Mouse (Mus musculus) hindbrain, postnatal 0 days (tissue): ENCODE results near the gene Rnf43. TPM values are rescaled to one million over a fixed set of nuclear protein-coding genes. Genes with fewer than 3 reads are reported as not detected.

ENCODE experiments used
- ATAC-seq: fragments of 200-750 bp; cut with Nextera tagmentation; 2 replicates; pipeline ENCODE4 v1.8.0; 2017; ENCODE audit warnings: mild to moderate bottlenecking, moderate TSS enrichment, moderate library complexity
- DNase-seq: peaks from one replicate; pipeline ENCODE4 v3.0.0-alpha.2; 2015; ENCODE audit warnings: low spot score
- H3K27ac ChIP-seq: fragments of 300-500 bp; sonication (generic); 2 replicates; pipeline ENCODE4 v1.5.1; 2014; ENCODE audit warnings: mild to moderate bottlenecking
- H3K27me3 ChIP-seq: fragments of 300-500 bp; sonication (generic); 2 replicates; pipeline ENCODE4 v1.6.1; 2014; ENCODE audit warnings: low read length, mixed read lengths; ENCODE audit not compliant: insufficient read depth
- H3K36me3 ChIP-seq: fragments of 300-500 bp; sonication (generic); 2 replicates; pipeline ENCODE4 v1.6.1; 2014; ENCODE audit warnings: low read length, mixed read lengths; ENCODE audit not compliant: insufficient read depth
- H3K4me1 ChIP-seq: fragments of 300-500 bp; sonication (generic); 2 replicates; pipeline ENCODE4 v1.6.1; 2014; ENCODE audit warnings: antibody characterized with exemption, low read length, mixed read lengths; ENCODE audit not compliant: insufficient read depth
- H3K4me2 ChIP-seq: fragments of 300-500 bp; sonication (generic); 2 replicates; pipeline ENCODE4 v1.6.1; 2014; ENCODE audit warnings: low read depth, mild to moderate bottlenecking, low read length, moderate library complexity, mixed read lengths
- H3K4me3 ChIP-seq: fragments of 300-500 bp; sonication (generic); 2 replicates; pipeline ENCODE4 v1.5.1; 2014; ENCODE audit warnings: low read length
- H3K9ac ChIP-seq: fragments of 300-500 bp; sonication (generic); replicated peaks from 2 replicates; pipeline ENCODE4 v1.6.1; 2014; ENCODE audit warnings: mild to moderate bottlenecking, low read length, moderate library complexity, mixed read lengths
- H3K9me3 ChIP-seq: fragments of 300-500 bp; sonication (generic); 2 replicates; pipeline ENCODE4 v1.6.1; 2016; ENCODE audit warnings: low read length, mixed read lengths
- CTCF ChIP-seq: IDR thresholded peaks from 2 replicates; pipeline ENCODE4 v1.5.1; 2016; ENCODE audit warnings: antibody characterized with exemption, control low read depth, low read depth
- WGBS: fragments of 180-500 bp; shearing (Covaris S2); extraction: QIAGEN DNeasy Blood & Tissue Kit; methylation state at CpG from one replicate; pipeline ENCODE4 v1.1.7; 2014; 5-methylcytosine and 5-hydroxymethylcytosine counted together
- microRNA counts: library from miRNA; unstranded; fragments of <30 nt; microRNA quantifications from one replicate; lab custom pipeline; 2015
- microRNA-seq, 2 experiments: library from miRNA; unstranded; fragments of <30 nt; microRNA quantifications; one replicate each; pipeline ENCODE4; 2016
- polyA plus RNA-seq: library from polyadenylated mRNA; unstranded; fragments of >200 nt; fragmentation: Nextera tagmentation; extraction: Ambion mirVana; gene quantifications from 2 replicates; pipeline ENCODE4 v1.2.1, GENCODE M21; 2015
- total RNA-seq: library from RNA; depleted of rRNA; stranded (reverse); fragments of >200 nt; gene quantifications from 2 replicates; pipeline ENCODE4 v1.2.3, GENCODE M21; 2014; rRNA removed

The Rnf43 gene
- total and polyA plus RNA-seq, 2 experiments from 2014 or later, result 0.85 to 10.7 TPM

DNA sequence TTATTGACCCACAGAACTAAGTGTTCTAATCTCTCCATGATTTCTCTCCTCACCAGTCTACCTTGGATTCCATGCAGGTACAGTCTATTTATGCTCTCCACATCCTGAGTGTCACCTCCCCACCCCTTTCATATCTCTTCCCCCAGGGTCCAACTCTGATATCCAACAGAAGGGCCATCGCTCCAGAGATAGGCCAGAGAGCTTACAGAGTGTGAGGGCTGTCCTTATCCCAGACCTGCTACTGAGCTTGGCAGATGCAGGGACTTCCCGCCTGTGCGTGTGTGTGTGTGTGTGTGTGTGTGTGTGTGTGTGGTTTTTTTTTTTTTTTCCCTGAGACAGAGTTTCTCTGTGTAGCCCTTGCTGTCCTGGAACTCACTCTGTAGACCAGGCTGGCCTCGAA is 106.2 kb downstream of the Rnf43 start:
- no peak for DNase-seq
- H3K9ac ChIP-seq, result no peak overlapping the region
- WGBS, result 97% methylated on average over 4 of the region's 4 CpGs
- no peak overlapping the region for H3K4me2 ChIP-seq
- peaks cover 43% of the 10 kb centered on the region for H3K36me3 ChIP-seq
- H3K27ac ChIP-seq, result no peak overlapping the region
- TF ChIP-seq CTCF, result no peak
- ATAC-seq, result no peak
- H3K4me3 ChIP-seq, result no peak overlapping the region
- no peaks in the 10 kb centered on the region for H3K9me3 ChIP-seq
- H3K27me3 ChIP-seq, result no peaks in the 10 kb centered on the region
- peaks cover 6% of the 10 kb centered on the region; the same call in 1 of the 2 replicates for H3K4me1 ChIP-seq

DNA sequence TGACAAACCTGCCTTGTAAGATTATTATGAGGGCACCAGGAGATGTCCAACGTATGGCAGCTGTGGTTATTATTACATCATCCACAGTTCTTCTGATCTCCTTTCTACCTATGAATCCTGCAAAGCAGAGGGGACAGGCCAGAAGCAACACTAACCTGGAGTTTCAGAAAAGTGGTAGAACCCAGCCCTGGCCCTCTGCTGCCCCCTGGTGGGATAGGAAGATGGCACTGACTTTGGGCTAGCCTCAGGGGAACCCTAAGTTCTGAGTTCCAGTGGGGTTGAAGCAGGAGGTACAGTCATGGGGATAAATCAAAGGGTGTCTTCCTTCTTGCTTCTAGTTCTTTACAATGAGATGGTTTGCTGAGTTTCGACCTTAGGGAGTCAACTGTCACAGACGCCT is 108.5 kb downstream of the Rnf43 start:
- Histone ChIP-seq H3K9me3 (no peaks in the 10 kb centered on the region), H3K4me3 (no peak overlapping the region), H3K36me3 (peaks cover 52% of the 10 kb centered on the region), H3K4me1 (no peaks in the 10 kb centered on the region), H3K27ac (no peak overlapping the region), H3K9ac (no peak overlapping the region), H3K4me2 (no peak overlapping the region), H3K27me3 (no peaks in the 10 kb centered on the region)
- DNase-seq, result peak; percentile 61
- ATAC-seq, result no peak
- TF ChIP-seq CTCF, result peak; percentile 84
- 56% methylated on average over 3 of the region's 3 CpGs for WGBS

DNA sequence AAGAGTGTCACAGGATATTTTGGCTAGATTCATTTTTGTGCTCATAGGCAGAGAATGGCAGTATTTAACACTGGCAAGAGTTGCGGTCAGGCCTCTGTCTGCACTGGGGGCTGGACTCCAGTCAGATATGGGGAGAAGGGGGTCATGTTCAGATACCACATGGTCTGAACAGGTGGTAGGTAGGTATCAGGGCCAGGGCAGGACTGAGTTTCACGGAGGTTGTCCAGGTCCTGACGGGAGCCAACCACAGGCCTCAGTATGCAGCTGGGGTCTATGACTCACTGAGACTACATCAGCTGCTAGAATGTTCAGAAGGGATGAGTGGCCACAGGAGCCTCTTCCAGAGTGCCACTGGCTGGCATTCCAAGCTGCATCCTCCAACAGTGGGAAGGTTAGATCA is 109.8 kb downstream of the Rnf43 start:
- H3K27ac ChIP-seq, result no peak overlapping the region
- H3K9ac ChIP-seq, result no peak overlapping the region
- 92% methylated on average over 3 of the region's 3 CpGs for WGBS
- H3K9me3 ChIP-seq, result no peaks in the 10 kb centered on the region
- H3K4me2 ChIP-seq, result no peak overlapping the region
- ATAC-seq, result no peak
- peaks cover 62% of the 10 kb centered on the region for H3K36me3 ChIP-seq
- no peak for DNase-seq
- no peak overlapping the region for H3K4me3 ChIP-seq
- TF ChIP-seq CTCF, result no peak
- H3K4me1 ChIP-seq, result no peaks in the 10 kb centered on the region
- no peaks in the 10 kb centered on the region for H3K27me3 ChIP-seq

DNA sequence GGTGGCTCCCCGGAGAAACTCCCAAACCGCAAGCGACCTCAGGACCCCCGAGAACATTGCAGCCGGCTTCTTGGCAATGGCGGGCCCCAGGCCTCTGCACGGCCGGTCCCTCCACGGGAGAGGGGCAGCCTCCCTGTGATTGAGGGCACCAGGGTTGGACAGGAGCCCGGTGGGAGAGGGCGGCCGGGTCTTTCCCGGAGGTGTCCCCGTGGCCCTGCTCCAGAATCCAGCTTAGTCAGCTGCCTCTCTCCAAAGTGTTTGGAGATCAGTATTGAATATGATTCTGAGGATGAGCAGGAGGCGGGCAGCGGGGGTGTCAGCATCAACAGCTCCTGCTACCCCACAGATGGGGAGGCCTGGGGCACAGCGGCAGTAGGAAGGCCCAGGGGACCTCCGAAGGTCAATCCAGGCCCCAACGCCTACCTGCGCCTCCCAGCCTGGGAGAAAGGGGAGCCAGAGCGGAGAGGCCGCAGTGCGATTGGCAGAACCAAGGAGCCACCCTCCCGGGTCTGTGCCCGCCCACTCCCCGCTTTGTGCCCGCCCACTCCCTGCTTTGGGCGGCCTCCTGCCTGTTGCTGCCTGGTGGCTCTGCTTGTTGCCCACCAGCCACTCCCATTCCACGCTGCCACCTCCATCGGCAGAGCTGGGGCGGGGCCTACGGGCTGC is 115.7 kb downstream of the Rnf43 start:
- Histone ChIP-seq H3K27me3 (no peaks in the 10 kb centered on the region), H3K27ac (peak overlapping the region; percentile 34; the same call in 1 of the 2 replicates), H3K9me3 (no peaks in the 10 kb centered on the region), H3K36me3 (peaks cover 21% of the 10 kb centered on the region; the same call in 1 of the 2 replicates), H3K4me1 (peaks cover 3% of the 10 kb centered on the region; the same call in 1 of the 2 replicates), H3K4me3 (peak overlapping the region; percentile 19), H3K4me2 (peak overlapping the region; percentile 49), H3K9ac (peak overlapping the region; percentile 22; the same call in 1 of the 2 replicates)
- DNase-seq (peak; percentile 76), ATAC-seq (peak; percentile 73)
- TF ChIP-seq CTCF, result no peak
- WGBS, result 11% methylated on average over 29 of the region's 32 CpGs

DNA sequence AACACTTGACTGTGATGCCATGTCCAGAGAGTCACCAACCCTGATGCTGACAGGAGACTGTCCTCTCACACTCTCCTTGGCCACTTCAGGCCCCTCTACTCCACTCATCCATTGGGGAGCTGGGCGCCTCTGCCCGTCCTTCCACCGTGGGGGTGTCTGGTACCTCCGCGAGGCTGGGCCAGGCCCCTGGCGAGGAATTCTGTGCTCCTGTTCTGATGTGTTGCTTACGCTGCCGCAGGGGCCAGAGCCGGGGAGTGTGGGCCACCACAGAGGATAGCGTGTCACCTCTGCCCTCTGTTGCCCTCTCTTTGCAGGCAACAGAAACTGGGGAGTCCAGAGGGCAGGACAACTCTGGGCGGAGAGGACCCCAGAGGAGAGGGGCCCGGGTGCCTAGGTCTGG is 116.4 kb downstream of the Rnf43 start:
- TF ChIP-seq CTCF, result no peak
- no peak for DNase-seq
- peaks cover 21% of the 10 kb centered on the region; the same call in 1 of the 2 replicates for H3K36me3 ChIP-seq
- H3K4me3 ChIP-seq, result 0 out of 2 replicates have a peak overlapping the region, but pooled peaks have one; percentile 19
- H3K9me3 ChIP-seq, result no peaks in the 10 kb centered on the region
- H3K9ac ChIP-seq, result no peak overlapping the region
- peak overlapping the region; percentile 49 for H3K4me2 ChIP-seq
- H3K4me1 ChIP-seq, result peaks cover 3% of the 10 kb centered on the region; the same call in 1 of the 2 replicates
- peak; percentile 16; the same call in 1 of the 2 replicates for ATAC-seq
- no peak overlapping the region for H3K27ac ChIP-seq
- H3K27me3 ChIP-seq, result no peaks in the 10 kb centered on the region
- WGBS, result 46% methylated on average over 12 of the region's 12 CpGs

DNA sequence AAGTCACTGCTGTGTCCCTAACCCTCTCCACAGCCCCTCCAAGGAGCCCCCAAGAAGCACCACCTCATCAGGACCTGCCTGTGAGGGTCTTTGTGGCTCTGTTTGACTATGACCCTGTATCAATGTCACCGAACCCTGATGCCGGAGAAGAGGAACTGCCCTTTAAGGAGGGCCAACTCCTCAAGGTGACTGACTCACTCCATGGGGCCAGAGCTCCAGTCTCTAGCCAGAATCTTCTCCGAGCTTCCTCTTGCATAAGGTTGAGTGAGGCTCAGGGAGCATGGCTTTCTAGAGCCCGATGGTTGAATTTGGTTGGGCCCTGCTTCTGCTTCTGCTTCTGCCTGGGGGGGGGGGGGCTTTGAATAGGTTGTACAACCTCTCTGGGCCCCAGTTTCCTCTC is 116.9 kb downstream of the Rnf43 start:
- H3K27me3 ChIP-seq, result no peaks in the 10 kb centered on the region

DNA sequence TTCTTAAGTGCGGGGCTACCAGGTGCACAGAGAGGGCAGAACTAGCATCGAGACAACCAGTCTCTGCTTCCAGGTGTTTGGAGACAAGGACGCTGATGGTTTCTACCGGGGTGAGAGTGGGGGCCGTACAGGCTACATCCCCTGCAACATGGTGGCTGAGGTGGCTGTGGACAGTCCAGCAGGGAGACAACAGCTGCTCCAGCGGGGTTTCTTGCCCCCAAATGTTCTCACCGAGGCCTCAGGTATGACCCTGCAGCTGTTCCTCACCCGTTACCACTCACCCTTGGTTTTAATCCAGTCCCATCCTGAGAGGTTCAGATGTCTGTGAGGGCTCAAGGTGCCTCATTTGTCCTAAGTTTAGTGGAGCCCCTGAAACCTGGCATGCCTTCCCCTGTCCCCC is 117.6 kb downstream of the Rnf43 start:
- Histone ChIP-seq H3K27me3 (no peaks in the 10 kb centered on the region), H3K9me3 (no peaks in the 10 kb centered on the region), H3K9ac (no peak overlapping the region), H3K4me3 (no peak overlapping the region), H3K36me3 (peaks cover 19% of the 10 kb centered on the region; the same call in 1 of the 2 replicates), H3K4me1 (peaks cover 3% of the 10 kb centered on the region; the same call in 1 of the 2 replicates), H3K27ac (no peak overlapping the region), H3K4me2 (no peak overlapping the region)
- ATAC-seq, result no peak
- no peak for DNase-seq
- 77% methylated on average over 8 of the region's 8 CpGs for WGBS
- TF ChIP-seq CTCF, result no peak

More for the DNA sequence above, 116.9 kb downstream of the Rnf43 start:
- peaks cover 21% of the 10 kb centered on the region; the same call in 1 of the 2 replicates for H3K36me3 ChIP-seq
- DNase-seq (no peak), ATAC-seq (no peak)
- H3K27ac ChIP-seq, result no peak overlapping the region
- H3K4me3 ChIP-seq, result no peak overlapping the region
- H3K9me3 ChIP-seq, result no peaks in the 10 kb centered on the region
- peaks cover 3% of the 10 kb centered on the region; the same call in 1 of the 2 replicates for H3K4me1 ChIP-seq
- 88% methylated on average over 4 of the region's 4 CpGs for WGBS
- no peak for TF ChIP-seq CTCF
- no peak overlapping the region for H3K4me2 ChIP-seq
- no peak overlapping the region for H3K9ac ChIP-seq

MicroRNAs encoded within 50 kb of the gene (microRNA counts, 519-probe panel; counts per million panel counts)
- microRNA mmu-miR-142-3p (lab: Ali Mortazavi, UCI) (1,422 counts per million, percentile 18 among the panel's probes with 10 or more counts), microRNA mmu-miR-142-5p (lab: Ali Mortazavi, UCI) (2,046 counts per million, percentile 29 among the panel's probes with 10 or more counts)

Small RNAs within 50 kb of the gene (microRNA-seq; reads per million reads assigned to microRNA genes)
- gene Mir142 (0 reads per million in 2 experiments), gene Mir142b (0 reads per million in 2 experiments)

Other genes starting within 250 kb of the Rnf43 start
- gene Gm11492, start 96.1 kb upstream of the Rnf43 start, total RNA-seq, result not detected in 2 replicates
- gene Gm11492, start 96.1 kb upstream of the Rnf43 start, polyA plus RNA-seq, result not detected in 2 replicates
- 32.3 and 39.6 TPM in 2 replicates for gene Sept4, start 93.8 kb upstream of the Rnf43 start, total RNA-seq
- gene Sept4, start 93.8 kb upstream of the Rnf43 start, polyA plus RNA-seq, result 54.9 and 63.6 TPM in 2 replicates
- gene Mtmr4, start 70.6 kb upstream of the Rnf43 start, total RNA-seq, result 110 and 125 TPM in 2 replicates
- gene Mtmr4, start 70.6 kb upstream of the Rnf43 start, polyA plus RNA-seq, result 30.6 and 34.8 TPM in 2 replicates
- 0.10 and 0.29 TPM in 2 replicates for gene Hsf5, start 45.6 kb upstream of the Rnf43 start, total RNA-seq
- gene Hsf5, start 45.6 kb upstream of the Rnf43 start, polyA plus RNA-seq, result 0.20 and 0.33 TPM in 2 replicates
- gene Supt4a, start 74.8 kb downstream of the Rnf43 start, total RNA-seq, result 60.7 and 63.5 TPM in 2 replicates
- 125 and 135 TPM in 2 replicates for gene Supt4a, start 74.8 kb downstream of the Rnf43 start, polyA plus RNA-seq
- gene Tspoap1, start 97.8 kb downstream of the Rnf43 start, total RNA-seq, result 103 and 137 TPM in 2 replicates
- gene Tspoap1, start 97.8 kb downstream of the Rnf43 start, polyA plus RNA-seq, result 33.2 and 35.6 TPM in 2 replicates
- gene Mpo, start 130.9 kb downstream of the Rnf43 start, total RNA-seq, result 0.37 TPM in 1 of 2 replicates, not detected in the other
- gene Mpo, start 130.9 kb downstream of the Rnf43 start, polyA plus RNA-seq, result 0.10 and 0.55 TPM in 2 replicates
- gene Lpo, start 165.6 kb downstream of the Rnf43 start, total RNA-seq, result 3.4 and 4.9 TPM in 2 replicates
- gene Lpo, start 165.6 kb downstream of the Rnf43 start, polyA plus RNA-seq, result 3.3 and 4.3 TPM in 2 replicates
- 10.2 and 17.4 TPM in 2 replicates for gene Mks1, start 190.5 kb downstream of the Rnf43 start, total RNA-seq
- gene Mks1, start 190.5 kb downstream of the Rnf43 start, polyA plus RNA-seq, result 8.0 and 8.4 TPM in 2 replicates
- 0.68 and 0.89 TPM in 2 replicates for gene Epx, start 212.8 kb downstream of the Rnf43 start, total RNA-seq
- 1.6 and 2.2 TPM in 2 replicates for gene Epx, start 212.8 kb downstream of the Rnf43 start, polyA plus RNA-seq
- gene Olfr462, start 229.5 kb downstream of the Rnf43 start, total RNA-seq, result not detected in 2 replicates
- not detected in 2 replicates for gene Olfr462, start 229.5 kb downstream of the Rnf43 start, polyA plus RNA-seq
- gene Olfr463, start 234.7 kb downstream of the Rnf43 start, total RNA-seq, result not detected in 2 replicates
- not detected in 2 replicates for gene Olfr463, start 234.7 kb downstream of the Rnf43 start, polyA plus RNA-seq